ENCODE assay signal across 9 mouse cellular contexts in the genomic region with DNA sequence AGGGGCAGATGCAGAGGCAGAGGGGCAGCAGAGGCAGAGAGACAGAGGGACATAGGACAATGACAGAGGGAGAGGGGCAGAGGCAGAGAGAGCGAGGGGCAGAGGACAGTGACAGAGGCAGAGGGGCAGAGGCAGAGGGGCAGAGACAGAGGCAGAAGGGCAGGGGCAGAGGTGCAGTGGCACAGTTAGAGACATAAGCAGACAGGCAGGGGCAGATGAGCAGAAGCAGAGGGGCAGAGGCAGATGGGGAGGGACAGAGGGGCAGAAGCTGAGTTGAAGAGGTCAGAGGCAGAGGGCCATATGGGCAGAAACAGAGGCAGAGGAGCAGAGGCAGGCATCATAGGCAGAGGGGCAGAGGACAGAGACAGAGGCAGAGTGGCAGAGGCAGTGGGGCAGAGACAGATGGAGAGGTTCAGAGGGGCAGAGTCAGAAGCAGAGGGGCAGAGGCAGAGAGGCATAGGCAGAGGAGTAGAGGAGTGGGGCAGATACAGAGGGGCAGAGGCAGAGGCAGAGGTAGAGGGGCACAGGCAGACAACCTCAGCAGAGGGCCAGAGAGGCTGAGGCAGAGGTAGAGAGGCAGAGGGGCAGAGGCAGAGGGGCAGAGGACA. TPM values are rescaled to one million over a fixed set of nuclear protein-coding genes. Genes with fewer than 3 reads are reported as not detected.
DNase-seq lines count a peak whose midpoint lies in the region; ATAC-seq and TF ChIP-seq lines count a peak whose summit lies in the region.
"Had no signal": no experiment of that assay in that cellular context is flagged by ENCODE, and none has a peak within 500 bp of the region (broad histone marks: within the 10 kb centered on the region; RNA-seq: fewer than 3 reads in every experiment).

No protein-coding gene starts in this region.

- no peak overlapping the region for H3K9ac ChIP-seq in embryonic facial prominence, embryonic 11.5 days (replicated peaks; ENCODE audit: low read length)
- H3K9ac ChIP-seq in neural tube, embryonic 11.5 days (ENCODE audit: low read length), result no peak overlapping the region
- H3K9ac ChIP-seq in intestine, embryonic 16.5 days (ENCODE audit: low read depth, low read length), result no peak overlapping the region

- H3K27me3 ChIP-seq in embryonic facial prominence, embryonic 11.5 days (ENCODE audit: control insufficient read depth, insufficient read depth, low read length), result no peaks in the 10 kb centered on the region; the same call in 1 of the 2 replicates
- H3K27me3 ChIP-seq in embryonic facial prominence, embryonic 10.5 days (replicated peaks; ENCODE audit: low read depth, poor library complexity, severe bottlenecking), result peaks cover 68% of the 10 kb centered on the region
- H3K27me3 ChIP-seq in neural tube, embryonic 11.5 days (ENCODE audit: control insufficient read depth, insufficient read depth, low read length), result peaks cover 10% of the 10 kb centered on the region
- peaks cover 69% of the 10 kb centered on the region for H3K27me3 ChIP-seq in midbrain, embryonic 10.5 days (ENCODE audit: low read depth, poor library complexity, severe bottlenecking)
- no peaks in the 10 kb centered on the region; the same call in 1 of the 2 replicates for H3K27me3 ChIP-seq in intestine, embryonic 16.5 days (replicated peaks; ENCODE audit: control insufficient read depth, insufficient read depth, low read length)

- H3K36me3 ChIP-seq in embryonic facial prominence, embryonic 11.5 days (replicated peaks; ENCODE audit: control insufficient read depth, insufficient read depth, low read depth, low read length), result no peaks in the 10 kb centered on the region
- H3K36me3 ChIP-seq in embryonic facial prominence, embryonic 10.5 days (replicated peaks), result no peaks in the 10 kb centered on the region
- H3K36me3 ChIP-seq in neural tube, embryonic 11.5 days (ENCODE audit: control insufficient read depth, insufficient read depth, low read length), result no peaks in the 10 kb centered on the region
- H3K36me3 ChIP-seq in midbrain, embryonic 10.5 days, result no peaks in the 10 kb centered on the region
- H3K36me3 ChIP-seq in intestine, embryonic 16.5 days (ENCODE audit: control insufficient read depth, insufficient read depth, low read length), result no peaks in the 10 kb centered on the region

- no peak for TF ChIP-seq CTCF in left cerebral cortex, adult 2 months (IDR thresholded peaks at IDR 0.05)

- H3K27ac ChIP-seq in embryonic facial prominence, embryonic 11.5 days (replicated peaks; ENCODE audit: low read depth, low read length), result no peak overlapping the region
- no peak overlapping the region; the same call in 1 of the 2 replicates for H3K27ac ChIP-seq in embryonic facial prominence, embryonic 10.5 days (replicated peaks)
- no peak overlapping the region for H3K27ac ChIP-seq in neural tube, embryonic 11.5 days (ENCODE audit: low read depth, low read length)
- H3K27ac ChIP-seq in midbrain, embryonic 10.5 days (replicated peaks), result peak overlapping the region; percentile 65
- H3K27ac ChIP-seq in left cerebral cortex, adult 2 months, result no peak overlapping the region
- no peak overlapping the region for H3K27ac ChIP-seq in intestine, embryonic 16.5 days (ENCODE audit: low read length)

- intact Hi-C loops in left cerebral cortex, adult 2 months (cut with DNase I), result no loop called here

- no peak overlapping the region for H3K4me2 ChIP-seq in embryonic facial prominence, embryonic 11.5 days (ENCODE audit: low read depth, low read length)
- H3K4me2 ChIP-seq in neural tube, embryonic 11.5 days (ENCODE audit: low read depth), result no peak overlapping the region
- no peak overlapping the region for H3K4me2 ChIP-seq in intestine, embryonic 16.5 days (ENCODE audit: low read depth, low read length)

- no peak for DNase-seq in embryonic facial prominence, embryonic 11.5 days (ENCODE audit: low spot score)
- no peak for DNase-seq in embryonic facial prominence, embryonic 10.5 days (ENCODE audit: low spot score)
- DNase-seq in neural tube, embryonic 11.5 days (ENCODE audit: low spot score), result no peak
- DNase-seq in neural tube, embryonic 10.5 days (ENCODE audit: extremely low spot score, low spot score), result no peak
- no peak for DNase-seq in midbrain, embryonic 10.5 days (ENCODE audit: low spot score)
- no peak for DNase-seq in adrenal gland, adult 8-10 months
- no peak for DNase-seq in left cerebral cortex, adult 2 months (ENCODE audit: extremely low spot score in 1 of 2, low spot score in 2 of 2)

- no peaks in the 10 kb centered on the region for H3K9me3 ChIP-seq in embryonic facial prominence, embryonic 11.5 days (replicated peaks; ENCODE audit: control insufficient read depth, low read length)
- no peaks in the 10 kb centered on the region for H3K9me3 ChIP-seq in embryonic facial prominence, embryonic 10.5 days
- no peaks in the 10 kb centered on the region for H3K9me3 ChIP-seq in neural tube, embryonic 11.5 days (ENCODE audit: control insufficient read depth, low read length)
- no peaks in the 10 kb centered on the region for H3K9me3 ChIP-seq in midbrain, embryonic 10.5 days (replicated peaks)
- H3K9me3 ChIP-seq in intestine, embryonic 16.5 days (ENCODE audit: control insufficient read depth, low read length), result no peaks in the 10 kb centered on the region

- WGBS in embryonic facial prominence, embryonic 11.5 days, result 100% methylated on average over 1 of the region's 1 CpGs
- 91% methylated on average over 1 of the region's 1 CpGs for WGBS in embryonic facial prominence, embryonic 10.5 days
- WGBS in neural tube, embryonic 11.5 days, result 100% methylated on average over 1 of the region's 1 CpGs
- 54% methylated on average over 1 of the region's 1 CpGs for WGBS in midbrain, embryonic 10.5 days
- 86% methylated on average over 1 of the region's 1 CpGs for WGBS in intestine, embryonic 16.5 days

- ATAC-seq in embryonic facial prominence, embryonic 11.5 days (replicated peaks; ENCODE audit: insufficient number of reproducible peaks, low FRiP score, low TSS enrichment, low read depth), result peak; percentile 78
- ATAC-seq in neural tube, embryonic 11.5 days (ENCODE audit: insufficient read depth, low FRiP score, low TSS enrichment), result peak; percentile 50
- no peak for ATAC-seq in intestine, embryonic 16.5 days

- no peaks in the 10 kb centered on the region for H3K4me1 ChIP-seq in embryonic facial prominence, embryonic 11.5 days (ENCODE audit: control insufficient read depth, insufficient read depth, low read length)
- peaks cover 6% of the 10 kb centered on the region; the same call in 1 of the 2 replicates for H3K4me1 ChIP-seq in embryonic facial prominence, embryonic 10.5 days
- no peaks in the 10 kb centered on the region for H3K4me1 ChIP-seq in neural tube, embryonic 11.5 days (ENCODE audit: control insufficient read depth, insufficient read depth, low read length)
- H3K4me1 ChIP-seq in midbrain, embryonic 10.5 days, result peaks cover 5% of the 10 kb centered on the region; the same call in 1 of the 2 replicates
- H3K4me1 ChIP-seq in intestine, embryonic 16.5 days (ENCODE audit: control insufficient read depth, insufficient read depth, low read length), result no peaks in the 10 kb centered on the region

- no peak overlapping the region for H3K4me3 ChIP-seq in embryonic facial prominence, embryonic 11.5 days (ENCODE audit: low read depth, low read length)
- no peak overlapping the region for H3K4me3 ChIP-seq in embryonic facial prominence, embryonic 10.5 days
- no peak overlapping the region for H3K4me3 ChIP-seq in neural tube, embryonic 11.5 days (ENCODE audit: low read depth, low read length)
- no peak overlapping the region for H3K4me3 ChIP-seq in midbrain, embryonic 10.5 days
- H3K4me3 ChIP-seq in left cerebral cortex, adult 2 months, result no peak overlapping the region
- H3K4me3 ChIP-seq in intestine, embryonic 16.5 days (ENCODE audit: low read length), result no peak overlapping the region
- H3K4me3 ChIP-seq: erythroblast, embryonic 14.5 days had no signal

RNA-seq across cellular contexts. Expression of a gene that starts 40.3 kb away (rescaled TPM):
- 16.7 and 22.6 TPM in 2 replicates for polyA plus RNA-seq in embryonic facial prominence, embryonic 11.5 days (2014; fragmentation: Nextera tagmentation; extraction: Ambion mirVana)
- polyA plus RNA-seq in embryonic facial prominence, embryonic 10.5 days (2016; fragmentation: Nextera tagmentation; extraction: Ambion mirVana), result 12.3 and 14.7 TPM in 2 replicates
- 17.3 and 19.0 TPM in 2 replicates for polyA plus RNA-seq in neural tube, embryonic 11.5 days (2014; fragmentation: Nextera tagmentation; extraction: Ambion mirVana)
- polyA plus RNA-seq in midbrain, embryonic 10.5 days (2016; fragmentation: Nextera tagmentation; extraction: Ambion mirVana), result 12.0 and 12.8 TPM in 2 replicates
- 10 to 100 TPM; 14.7 to 18.3 (median 15.9) TPM for total RNA-seq in adrenal gland, adult 8-10 months (2022)
- total RNA-seq in left cerebral cortex, adult 2 months (2021), result 1 to 10 TPM; 7.9 to 8.7 TPM
- polyA plus RNA-seq in intestine, embryonic 16.5 days (2015; fragmentation: Nextera tagmentation; extraction: Ambion mirVana), result 16.8 TPM in 2 replicates

RNA-seq across cellular contexts. Expression of a gene that starts 40.5 kb away (rescaled TPM):
- 49.5 and 52.3 TPM in 2 replicates for polyA plus RNA-seq in embryonic facial prominence, embryonic 11.5 days (2014; fragmentation: Nextera tagmentation; extraction: Ambion mirVana)
- polyA plus RNA-seq in embryonic facial prominence, embryonic 10.5 days (2016; fragmentation: Nextera tagmentation; extraction: Ambion mirVana), result 52.7 and 55.4 TPM in 2 replicates
- 54.2 and 55.5 TPM in 2 replicates for polyA plus RNA-seq in neural tube, embryonic 11.5 days (2014; fragmentation: Nextera tagmentation; extraction: Ambion mirVana)
- polyA plus RNA-seq in midbrain, embryonic 10.5 days (2016; fragmentation: Nextera tagmentation; extraction: Ambion mirVana), result 53.9 and 55.7 TPM in 2 replicates
- total RNA-seq in adrenal gland, adult 8-10 months (2022), result 10 to 100 TPM; 28.6 to 32.0 (median 30.3) TPM
- 10 to 100 TPM; 18.9 to 20.6 TPM for total RNA-seq in left cerebral cortex, adult 2 months (2021)
- polyA plus RNA-seq in intestine, embryonic 16.5 days (2015; fragmentation: Nextera tagmentation; extraction: Ambion mirVana), result 49.0 and 49.2 TPM in 2 replicates
